Mouse (Mus musculus) forebrain, embryonic 13.5 days (tissue): ENCODE measurements at regions not wholly inside any gene's neighbourhood (a gene's known extent, or its start where the extent isn't known, plus 50 kb on each side); places are given as distances from the start of the nearest gene placed in this dataset.

Experiments used
- ATAC-seq: fragments of 200-750 bp; cut with Nextera tagmentation; 2 replicates; pipeline ENCODE4 v1.8.0; 2017
- H3K27ac ChIP-seq: fragments of 300-500 bp; sonication (generic); 2 replicates; pipeline ENCODE4 v1.5.1; 2015; ENCODE audit warnings: inconsistent platforms, mild to moderate bottlenecking, moderate library complexity
- H3K27me3 ChIP-seq: fragments of 300-500 bp; sonication (generic); 2 replicates; pipeline ENCODE4 v1.6.1; 2015; ENCODE audit warnings: mild to moderate bottlenecking, inconsistent platforms
- H3K36me3 ChIP-seq: fragments of 300-500 bp; sonication (generic); 2 replicates; pipeline ENCODE4 v1.6.1; 2015; ENCODE audit warnings: mild to moderate bottlenecking, inconsistent platforms; ENCODE audit not compliant: poor library complexity, severe bottlenecking
- H3K4me1 ChIP-seq: fragments of 300-500 bp; sonication (generic); 2 replicates; pipeline ENCODE4 v1.6.1; 2015; ENCODE audit warnings: inconsistent platforms
- H3K4me2 ChIP-seq: fragments of 300-500 bp; sonication (generic); 2 replicates; pipeline ENCODE4 v1.6.1; 2015; ENCODE audit warnings: inconsistent platforms, mild to moderate bottlenecking, moderate library complexity
- H3K4me3 ChIP-seq: fragments of 300-500 bp; sonication (generic); 2 replicates; pipeline ENCODE4 v1.5.1; 2015; ENCODE audit warnings: mild to moderate bottlenecking, inconsistent platforms
- H3K9ac ChIP-seq: fragments of 300-500 bp; sonication (generic); 2 replicates; pipeline ENCODE4 v1.6.1; 2015; ENCODE audit warnings: mild to moderate bottlenecking, inconsistent platforms
- H3K9me3 ChIP-seq: fragments of 300-500 bp; sonication (generic); replicated peaks from 2 replicates; pipeline ENCODE4 v1.6.1; 2016; ENCODE audit warnings: inconsistent platforms
- WGBS: fragments of 180-500 bp; shearing (Covaris S2); methylation state at CpG from one replicate; pipeline ENCODE4 v1.1.7; 2015; 5-methylcytosine and 5-hydroxymethylcytosine counted together

DNA sequence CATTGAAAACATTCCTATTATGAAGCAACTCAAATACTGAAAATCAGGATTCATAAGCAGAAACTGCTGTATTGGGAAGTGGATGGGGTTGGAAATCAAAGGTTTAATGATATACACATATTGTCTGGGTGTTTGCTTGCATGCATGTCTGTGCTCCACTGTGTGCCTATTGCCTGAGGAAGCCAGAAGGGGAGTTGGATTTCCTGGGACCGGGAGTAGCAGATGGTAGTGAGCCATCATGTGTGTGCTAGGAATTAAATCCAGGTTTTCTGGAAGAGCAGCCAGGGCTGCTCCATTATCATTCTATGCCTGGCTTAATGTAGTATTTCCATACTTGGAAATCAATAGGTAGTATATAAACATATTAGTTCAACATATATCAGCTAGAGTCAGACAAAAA, 271.0 kb upstream of the Marcks start:
- peak; percentile 64; the same call in 1 of the 2 replicates for ATAC-seq
- Histone ChIP-seq H3K27me3 (no peaks in the 10 kb centered on the region), H3K27ac (no peak overlapping the region), H3K36me3 (no peaks in the 10 kb centered on the region), H3K4me2 (no peak overlapping the region), H3K9ac (no peak overlapping the region), H3K4me3 (no peak overlapping the region), H3K9me3 (no peaks in the 10 kb centered on the region), H3K4me1 (0 out of 2 replicates have a peak, but pooled peaks cover 3% of the 10 kb centered on the region)
- whole genome bisulfite sequencing = 53% methylated on average over 1 of the region's 1 CpGs

DNA sequence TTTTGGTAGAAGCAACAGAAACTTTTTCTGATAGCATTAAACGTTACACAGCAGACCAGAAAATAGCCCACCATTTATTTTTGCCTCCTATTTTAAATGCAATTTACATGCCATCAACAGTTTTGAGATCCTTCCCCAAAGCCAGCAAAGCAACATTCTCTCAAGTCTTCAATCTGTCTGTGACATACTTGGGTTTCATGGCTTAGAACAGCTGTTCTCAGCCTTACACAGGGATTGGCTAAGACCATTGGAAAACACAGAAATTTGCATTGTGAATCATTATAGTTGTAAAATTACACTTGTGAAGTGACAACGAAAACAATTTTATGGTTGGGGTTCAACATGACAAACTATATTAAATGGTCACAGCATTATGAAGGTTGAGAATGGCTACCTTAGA, 268.8 kb upstream of the Marcks start:
- H3K4me1 ChIP-seq = 0 out of 2 replicates have a peak, but pooled peaks cover 3% of the 10 kb centered on the region
- no peak overlapping the region for H3K9ac ChIP-seq
- no peak overlapping the region for H3K27ac ChIP-seq
- no peaks in the 10 kb centered on the region for H3K27me3 ChIP-seq
- no peaks in the 10 kb centered on the region for H3K9me3 ChIP-seq
- no peak overlapping the region for H3K4me3 ChIP-seq
- WGBS = 91% methylated on average over 2 of the region's 2 CpGs
- ATAC-seq = no peak
- H3K36me3 ChIP-seq = no peaks in the 10 kb centered on the region
- H3K4me2 ChIP-seq = no peak overlapping the region

DNA sequence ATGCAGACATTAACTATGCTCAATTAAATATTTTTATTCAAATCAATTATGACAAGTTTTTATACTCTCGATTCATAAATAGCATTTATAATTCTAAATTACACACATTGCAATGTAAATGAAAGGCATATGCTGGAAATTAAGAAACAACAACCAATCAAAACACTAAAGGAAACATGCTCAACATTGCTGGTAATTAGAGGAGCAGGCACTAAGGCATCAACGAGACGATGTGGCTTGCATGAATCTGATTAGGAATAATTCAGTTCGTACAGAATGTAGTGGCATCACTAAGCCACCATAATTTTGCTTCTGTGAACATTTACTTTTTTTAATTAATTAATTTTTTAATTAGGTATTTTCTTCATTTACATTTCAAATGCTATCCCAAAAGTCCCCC, 266.2 kb upstream of the Marcks start:
- Histone ChIP-seq H3K36me3 (no peaks in the 10 kb centered on the region), H3K4me3 (no peak overlapping the region), H3K9me3 (no peaks in the 10 kb centered on the region), H3K4me1 (peaks cover 18% of the 10 kb centered on the region), H3K27ac (no peak overlapping the region), H3K4me2 (no peak overlapping the region), H3K27me3 (no peaks in the 10 kb centered on the region), H3K9ac (no peak overlapping the region)
- ATAC-seq = peak; percentile 66
- 73% methylated on average over 4 of the region's 4 CpGs for WGBS

DNA sequence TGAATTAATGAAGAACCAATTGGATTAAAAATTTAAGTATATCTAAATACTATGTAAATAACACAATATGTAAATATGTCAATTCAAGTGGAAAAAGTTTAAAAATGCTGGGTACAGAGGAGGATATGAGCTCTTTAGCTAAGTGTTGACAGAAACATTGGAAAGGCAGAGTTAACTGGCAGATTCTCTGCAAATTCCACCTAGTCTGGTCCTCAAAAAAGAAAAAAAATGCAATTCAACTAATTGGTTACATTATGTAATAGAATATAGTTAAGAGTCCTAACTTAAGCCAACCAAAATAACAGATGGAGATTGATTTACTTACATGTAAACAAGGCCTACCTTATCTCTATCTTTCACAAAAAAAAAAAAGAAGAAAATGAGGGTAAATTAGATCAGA, 265.7 kb upstream of the Marcks start:
- H3K36me3 ChIP-seq = no peaks in the 10 kb centered on the region
- H3K4me3 ChIP-seq = no peak overlapping the region
- peaks cover 19% of the 10 kb centered on the region for H3K4me1 ChIP-seq
- no peaks in the 10 kb centered on the region for H3K9me3 ChIP-seq
- H3K9ac ChIP-seq = no peak overlapping the region
- ATAC-seq = peak; percentile 37; the same call in 1 of the 2 replicates
- H3K27ac ChIP-seq = no peak overlapping the region
- H3K27me3 ChIP-seq = no peaks in the 10 kb centered on the region
- no peak overlapping the region for H3K4me2 ChIP-seq

DNA sequence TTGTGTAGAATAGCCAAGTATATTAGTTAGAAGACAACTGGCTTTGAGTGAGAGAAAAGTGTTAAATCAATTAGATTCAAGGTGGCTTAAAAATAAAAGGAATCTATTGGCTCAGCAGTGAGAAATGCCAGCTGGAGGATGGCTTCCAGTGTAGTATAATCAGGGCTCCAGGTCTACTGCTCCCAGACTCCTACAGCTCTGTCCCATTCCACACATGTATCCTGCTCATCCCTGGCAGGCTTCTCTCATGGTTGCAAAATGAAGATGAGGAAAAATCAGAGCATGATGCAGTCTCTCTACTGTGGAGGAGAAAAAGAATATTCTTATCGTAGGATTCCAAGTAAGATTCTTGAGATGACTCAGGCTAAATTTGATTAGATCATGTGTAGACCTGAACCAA, 263.7 kb upstream of the Marcks start:
- peaks cover 30% of the 10 kb centered on the region for H3K4me1 ChIP-seq
- 98% methylated on average over 1 of the region's 1 CpGs for WGBS
- H3K36me3 ChIP-seq = no peaks in the 10 kb centered on the region
- no peaks in the 10 kb centered on the region for H3K27me3 ChIP-seq
- H3K9ac ChIP-seq = no peak overlapping the region
- no peak overlapping the region for H3K4me2 ChIP-seq
- ATAC-seq = no peak
- H3K4me3 ChIP-seq = no peak overlapping the region
- no peaks in the 10 kb centered on the region for H3K9me3 ChIP-seq
- H3K27ac ChIP-seq = no peak overlapping the region

DNA sequence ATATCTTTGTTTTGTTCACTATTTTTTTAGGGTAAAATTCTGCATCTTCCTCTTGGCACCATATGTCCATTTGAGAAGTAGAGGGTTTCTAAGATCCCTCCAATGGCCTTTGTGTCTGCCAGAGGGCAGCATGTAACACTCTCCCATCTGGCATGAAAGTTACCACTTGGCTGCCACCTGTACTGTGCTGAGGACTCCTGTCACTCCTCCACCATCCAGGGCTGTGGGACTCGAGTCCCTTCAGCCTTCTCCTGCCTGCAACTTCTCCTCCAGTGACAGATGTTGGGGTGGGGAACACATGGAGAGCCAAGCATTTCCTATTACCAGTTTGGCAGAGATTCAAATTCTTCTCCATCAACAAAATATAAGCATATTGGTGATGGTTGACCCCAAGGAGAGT, 262.3 kb upstream of the Marcks start:
- peak; percentile 73 for ATAC-seq
- Histone ChIP-seq H3K9me3 (no peaks in the 10 kb centered on the region), H3K4me3 (no peak overlapping the region), H3K9ac (no peak overlapping the region), H3K4me1 (peaks cover 40% of the 10 kb centered on the region), H3K4me2 (no peak overlapping the region), H3K27me3 (no peaks in the 10 kb centered on the region), H3K36me3 (no peaks in the 10 kb centered on the region), H3K27ac (peak overlapping the region; percentile 2; the same call in 1 of the 2 replicates)
- WGBS = 48% methylated on average over 1 of the region's 1 CpGs

DNA sequence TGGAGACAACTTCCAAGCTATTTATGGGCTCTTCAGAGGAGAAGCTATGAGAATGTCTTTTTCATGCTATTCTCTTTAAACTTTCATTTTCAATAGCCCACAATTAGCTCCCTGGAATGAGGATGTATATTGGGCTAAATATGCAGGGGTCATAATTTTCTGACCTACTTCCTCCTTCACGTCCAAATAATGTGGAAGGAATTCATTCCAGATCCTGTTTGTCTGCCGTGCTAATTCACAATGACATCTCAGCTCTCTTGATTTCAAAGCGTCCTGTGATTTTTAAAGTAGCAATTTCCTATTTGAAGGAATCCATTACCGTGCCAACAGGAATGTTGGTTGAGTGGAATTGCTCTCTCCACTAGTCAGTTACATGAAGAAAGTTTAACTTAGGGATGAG, 261.7 kb upstream of the Marcks start:
- H3K4me2 ChIP-seq = no peak overlapping the region
- H3K9me3 ChIP-seq = no peaks in the 10 kb centered on the region
- H3K4me1 ChIP-seq = peaks cover 40% of the 10 kb centered on the region
- H3K9ac ChIP-seq = no peak overlapping the region
- WGBS = 38% methylated on average over 4 of the region's 4 CpGs
- no peaks in the 10 kb centered on the region for H3K36me3 ChIP-seq
- H3K27me3 ChIP-seq = no peaks in the 10 kb centered on the region
- no peak for ATAC-seq
- H3K4me3 ChIP-seq = no peak overlapping the region
- no peak overlapping the region; the same call in 1 of the 2 replicates for H3K27ac ChIP-seq

DNA sequence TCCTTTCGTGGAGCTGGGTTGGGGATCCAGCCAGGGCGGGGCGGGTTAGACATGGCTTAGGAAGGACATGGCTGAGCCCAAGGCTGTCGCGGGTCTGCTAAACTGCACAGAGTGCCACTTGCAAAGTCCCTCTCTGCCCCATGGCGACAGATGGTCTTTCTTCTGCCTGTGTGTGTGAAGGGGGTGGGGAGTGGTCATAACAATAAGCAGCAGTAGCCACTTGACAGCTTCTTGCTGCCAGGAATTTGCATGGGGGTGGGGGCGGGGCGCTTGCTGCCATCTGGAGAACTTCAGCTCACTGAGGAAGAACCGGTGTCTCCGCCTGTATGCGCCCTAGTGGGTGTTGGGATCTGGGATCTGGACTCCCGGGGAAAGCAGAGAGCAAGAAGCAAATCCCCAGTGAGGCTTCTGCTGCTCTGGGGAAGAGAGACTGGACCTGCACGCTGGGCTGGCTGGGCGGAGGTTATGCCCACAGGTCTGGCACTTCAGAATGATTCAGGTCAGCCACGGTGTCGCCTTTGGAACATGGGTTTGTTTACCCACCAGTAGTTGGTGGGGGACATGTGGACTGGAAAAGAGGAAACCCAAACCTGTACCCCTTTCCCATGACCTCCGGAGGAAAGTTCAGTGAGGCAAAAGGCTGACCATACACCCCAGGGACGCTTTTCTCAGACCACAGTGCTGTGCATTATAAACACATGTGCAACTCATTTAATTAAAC, 258.7 kb upstream of the Marcks start:
- peak; percentile 98 for ATAC-seq
- Histone ChIP-seq H3K4me1 (peaks cover 43% of the 10 kb centered on the region), H3K4me2 (peak overlapping the region; percentile 62), H3K9me3 (no peaks in the 10 kb centered on the region), H3K27me3 (no peaks in the 10 kb centered on the region), H3K36me3 (no peaks in the 10 kb centered on the region), H3K4me3 (peak overlapping the region; percentile 31), H3K9ac (peak overlapping the region; percentile 45), H3K27ac (peak overlapping the region; percentile 89)
- WGBS = 2% methylated on average over 18 of the region's 18 CpGs

DNA sequence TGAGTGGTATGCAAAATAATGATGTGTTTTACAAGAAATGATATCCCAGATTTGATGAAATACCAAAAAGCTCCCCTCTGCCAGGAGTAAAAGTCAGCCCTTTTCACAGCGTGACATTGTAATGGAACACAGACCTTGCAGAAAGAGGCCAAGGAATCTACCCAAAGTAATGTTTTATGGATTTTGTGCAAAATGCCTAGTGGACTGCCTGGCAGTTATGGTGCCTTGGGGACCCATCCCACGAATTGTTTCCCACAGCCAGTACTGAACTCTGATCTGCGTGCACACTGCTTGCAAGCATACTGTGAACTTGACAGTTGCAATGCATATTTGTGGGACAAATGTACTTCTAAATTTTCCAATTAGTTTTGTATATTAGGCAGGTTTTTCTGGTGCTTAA, 251.3 kb upstream of the Marcks start:
- no peak overlapping the region for H3K4me2 ChIP-seq
- peaks cover 2% of the 10 kb centered on the region; the same call in 1 of the 2 replicates for H3K4me1 ChIP-seq
- H3K27ac ChIP-seq = no peak overlapping the region
- H3K36me3 ChIP-seq = no peaks in the 10 kb centered on the region
- no peak overlapping the region for H3K9ac ChIP-seq
- 84% methylated on average over 3 of the region's 3 CpGs for WGBS
- ATAC-seq = no peak
- no peaks in the 10 kb centered on the region for H3K27me3 ChIP-seq
- no peak overlapping the region for H3K4me3 ChIP-seq
- no peaks in the 10 kb centered on the region for H3K9me3 ChIP-seq

DNA sequence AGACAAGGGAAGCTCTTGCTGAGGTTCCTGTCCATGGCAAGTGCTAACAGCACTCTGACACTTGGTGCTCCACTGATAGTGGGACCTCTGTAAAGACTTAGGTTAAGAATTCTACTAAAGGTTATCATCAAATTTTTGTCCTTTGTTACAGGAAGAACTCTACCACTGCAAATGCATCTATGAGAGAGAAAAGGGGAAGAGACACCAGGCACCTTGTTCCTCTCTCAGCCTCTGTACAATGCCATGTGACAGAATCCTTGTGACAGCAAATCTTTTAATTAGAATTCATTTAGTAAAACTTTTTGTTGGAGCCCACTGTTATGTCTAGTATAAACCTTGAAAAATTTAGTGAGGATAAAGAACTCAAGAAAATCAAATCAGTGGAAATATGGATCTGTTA, 247.5 kb upstream of the Marcks start:
- ATAC-seq = no peak

DNA sequence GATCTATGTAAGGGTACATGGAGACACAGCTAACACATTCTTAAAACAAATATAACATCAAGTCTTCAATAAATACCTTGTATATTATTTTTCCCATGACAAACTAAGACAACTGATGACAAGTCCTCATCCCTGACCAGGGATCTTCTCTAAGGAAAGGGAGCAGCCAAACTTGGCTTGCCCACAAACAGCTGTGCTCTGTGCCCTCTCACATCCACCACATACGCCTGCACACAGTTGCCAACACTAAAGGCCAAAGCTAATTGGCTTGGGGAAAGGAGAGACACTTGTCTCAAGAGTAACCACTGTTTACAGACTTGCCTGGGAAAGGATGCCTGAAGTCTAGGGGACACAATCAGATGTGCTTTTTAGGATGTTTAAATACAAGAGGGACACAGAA, 241.3 kb upstream of the Marcks start:
- H3K4me2 ChIP-seq = no peak overlapping the region
- no peak for ATAC-seq
- H3K9ac ChIP-seq = no peak overlapping the region
- 0 out of 2 replicates have a peak overlapping the region, but pooled peaks have one; percentile 14 for H3K27ac ChIP-seq
- no peaks in the 10 kb centered on the region for H3K9me3 ChIP-seq
- H3K27me3 ChIP-seq = no peaks in the 10 kb centered on the region
- H3K4me3 ChIP-seq = no peak overlapping the region
- H3K36me3 ChIP-seq = no peaks in the 10 kb centered on the region
- WGBS = 53% methylated on average over 1 of the region's 1 CpGs
- peaks cover 32% of the 10 kb centered on the region for H3K4me1 ChIP-seq

More for the DNA sequence above, 247.5 kb upstream of the Marcks start:
- Histone ChIP-seq H3K27me3 (no peaks in the 10 kb centered on the region), H3K9ac (no peak overlapping the region), H3K4me3 (no peak overlapping the region), H3K4me2 (no peak overlapping the region), H3K36me3 (no peaks in the 10 kb centered on the region), H3K4me1 (no peaks in the 10 kb centered on the region), H3K27ac (no peak overlapping the region), H3K9me3 (no peaks in the 10 kb centered on the region)

DNA sequence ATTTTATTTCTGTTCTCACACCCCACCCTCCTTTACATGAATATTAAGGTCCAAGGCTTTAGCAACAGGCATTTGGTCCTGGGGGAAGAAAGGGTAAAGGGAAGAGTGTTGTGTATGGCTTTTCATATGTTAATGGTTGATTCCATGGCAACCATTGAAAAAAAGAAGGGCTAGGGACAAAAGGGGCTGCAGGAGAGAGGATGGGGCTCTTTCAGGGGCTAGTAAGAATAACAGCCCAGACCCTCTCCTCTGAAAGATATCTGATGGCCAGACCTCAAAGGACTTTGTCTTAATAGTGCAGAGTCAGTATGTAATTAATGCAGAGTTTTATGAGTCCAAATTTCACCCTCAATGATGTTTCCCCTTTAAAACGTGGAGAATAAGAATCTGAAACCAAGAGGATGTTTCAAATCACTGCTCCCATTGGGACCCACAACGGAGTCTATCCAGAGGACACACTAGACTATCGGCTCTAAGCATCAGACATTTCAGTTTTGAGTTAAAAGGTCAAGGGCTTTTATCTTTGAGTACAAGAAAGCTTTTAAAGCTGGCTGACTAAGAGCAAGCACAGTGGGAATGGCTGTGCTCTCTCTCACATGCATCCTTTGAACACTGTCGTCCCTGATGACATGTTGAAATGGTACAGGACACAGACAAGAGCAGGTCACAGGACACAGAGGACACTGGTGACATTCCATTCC, 239.4 kb upstream of the Marcks start:
- peak; percentile 94 for ATAC-seq
- Histone ChIP-seq H3K4me1 (peaks cover 32% of the 10 kb centered on the region), H3K27ac (peak overlapping the region; percentile 86), H3K4me3 (no peak overlapping the region), H3K4me2 (peak overlapping the region; percentile 40), H3K36me3 (no peaks in the 10 kb centered on the region), H3K27me3 (no peaks in the 10 kb centered on the region), H3K9ac (no peak overlapping the region), H3K9me3 (no peaks in the 10 kb centered on the region)
- WGBS = 2% methylated on average over 4 of the region's 4 CpGs
